Comparison of ENCODE assay signal across 8 mouse cellular contexts in the genomic region with DNA sequence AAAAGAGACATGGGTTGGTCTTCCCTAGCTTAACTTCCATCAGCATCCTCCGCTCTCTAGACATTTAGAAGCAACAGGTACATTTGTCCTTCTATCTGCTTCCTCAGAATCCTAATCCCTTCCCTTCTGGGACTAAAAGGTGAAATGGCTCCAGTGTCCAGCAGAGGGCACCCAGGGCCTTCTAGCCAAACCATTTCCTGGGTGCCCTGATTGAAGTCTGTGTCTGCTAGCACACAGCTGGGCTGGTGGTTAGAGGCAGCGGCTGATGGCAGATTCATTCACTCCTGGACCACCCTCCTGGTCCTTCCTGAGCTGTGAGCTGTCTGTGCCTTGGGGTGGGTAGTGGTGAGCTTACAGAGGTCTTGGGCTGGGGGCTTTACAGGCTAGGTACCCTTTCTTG.
DNase-seq lines count a peak whose midpoint lies in the region; ATAC-seq lines count a peak whose summit lies in the region.

No protein-coding gene starts in this region.

- DNase-seq in gastrocnemius, adult 18-20 months (ENCODE audit: low spot score): peak; percentile 26
- no peak for DNase-seq in gastrocnemius, postnatal 36 days
- DNase-seq in urinary bladder, postnatal 36 days (ENCODE audit: low spot score in 2 of 2): peak; percentile 22 to 31
- DNase-seq in urinary bladder, postnatal 10 days (ENCODE audit: low spot score): no peak
- peak; percentile 17 to 54 for DNase-seq in layer of hippocampus, postnatal 14 days (ENCODE audit: low spot score in 2 of 2)
- peak; percentile 84 for DNase-seq in midbrain, embryonic 14.5 days
- peak; percentile 21 for DNase-seq in thymus, postnatal 25 days

- no peak overlapping the region for H3K27ac ChIP-seq in forebrain, embryonic 13.5 days
- H3K27ac ChIP-seq in midbrain, embryonic 14.5 days (replicated peaks; ENCODE audit: low read depth, low read length): no peak overlapping the region

- H3K9ac ChIP-seq in forebrain, embryonic 13.5 days: no peak overlapping the region
- H3K9ac ChIP-seq in midbrain, embryonic 14.5 days (replicated peaks; ENCODE audit: low read length): no peak overlapping the region

- no peaks in the 10 kb centered on the region for H3K27me3 ChIP-seq in forebrain, embryonic 13.5 days
- no peaks in the 10 kb centered on the region for H3K27me3 ChIP-seq in midbrain, embryonic 14.5 days (ENCODE audit: control insufficient read depth, insufficient read depth, low read length)

- no peak overlapping the region for H3K4me2 ChIP-seq in forebrain, embryonic 13.5 days
- no peak overlapping the region for H3K4me2 ChIP-seq in midbrain, embryonic 14.5 days (ENCODE audit: low read length)

- H3K4me3 ChIP-seq in forebrain, embryonic 13.5 days: no peak overlapping the region
- no peak overlapping the region for H3K4me3 ChIP-seq in midbrain, embryonic 14.5 days (replicated peaks; ENCODE audit: low read depth, low read length)

- peaks cover 3% of the 10 kb centered on the region; the same call in 1 of the 2 replicates for H3K4me1 ChIP-seq in forebrain, embryonic 13.5 days
- H3K4me1 ChIP-seq in midbrain, embryonic 14.5 days (ENCODE audit: control insufficient read depth, insufficient read depth, low read length): no peaks in the 10 kb centered on the region

- 51% methylated on average over 2 of the region's 2 CpGs for WGBS in forebrain, embryonic 13.5 days
- 60% methylated on average over 2 of the region's 2 CpGs for WGBS in midbrain, embryonic 14.5 days

- intact Hi-C loops in gastrocnemius, postnatal 36 days (cut with DNase I): loop anchor here (1.0 to 5.0 kb wide), 3 partner anchors 46 to 192 kb away; no protein-coding TSS in a partner anchor

- H3K36me3 ChIP-seq in forebrain, embryonic 13.5 days (ENCODE audit: poor library complexity, severe bottlenecking): no peaks in the 10 kb centered on the region
- no peaks in the 10 kb centered on the region for H3K36me3 ChIP-seq in midbrain, embryonic 14.5 days (ENCODE audit: control insufficient read depth, insufficient read depth, low read length)

- 0 out of 2 replicates have a peak, but pooled peaks have one; percentile 27 for ATAC-seq in forebrain, embryonic 13.5 days
- ATAC-seq in midbrain, embryonic 14.5 days (ENCODE audit: low FRiP score, low TSS enrichment): no peak

- H3K9me3 ChIP-seq in forebrain, embryonic 13.5 days (replicated peaks): no peaks in the 10 kb centered on the region
- no peaks in the 10 kb centered on the region for H3K9me3 ChIP-seq in midbrain, embryonic 14.5 days (ENCODE audit: control insufficient read depth, low read length)

Comparison
In these comparisons a context has a peak if more than half of its experiments do, and no peak if none do; other contexts are left out.
1. DNase-seq: peak in gastrocnemius, adult 18-20 months (single experiment), urinary bladder, postnatal 36 days (2 of 2), layer of hippocampus, postnatal 14 days (2 of 2), midbrain, embryonic 14.5 days (single experiment) and thymus, postnatal 25 days (single experiment); none in gastrocnemius, postnatal 36 days (0 of 2) and urinary bladder, postnatal 10 days (single experiment).